Mouse (Mus musculus) hindbrain, embryonic 11.5 days (tissue): ENCODE measurements around the gene Olfr406. TPM values are rescaled to one million over a fixed set of nuclear protein-coding genes. Genes with fewer than 3 reads are reported as not detected.

ENCODE experiments used
- ATAC-seq: fragments of 200-750 bp; cut with Nextera tagmentation; 2 replicates; pipeline ENCODE4 v1.8.0; 2017; ENCODE audit warnings: mild to moderate bottlenecking, moderate TSS enrichment, moderate library complexity; ENCODE audit not compliant: low FRiP score
- DNase-seq: peaks from one replicate; pipeline ENCODE4 v3.0.0-alpha.2; 2015; ENCODE audit warnings: low spot score
- H3K27ac ChIP-seq: fragments of 300-500 bp; sonication (generic); 2 replicates; pipeline ENCODE4 v1.5.1; 2014; ENCODE audit warnings: mild to moderate bottlenecking, low read depth, low read length
- H3K27me3 ChIP-seq: fragments of 300-500 bp; sonication (generic); 2 replicates; pipeline ENCODE4 v1.6.1; 2014; ENCODE audit warnings: mild to moderate bottlenecking, low read length, moderate library complexity, mixed read lengths; ENCODE audit not compliant: control insufficient read depth, insufficient read depth
- H3K36me3 ChIP-seq: fragments of 300-500 bp; sonication (generic); 2 replicates; pipeline ENCODE4 v1.6.1; 2014; ENCODE audit warnings: mild to moderate bottlenecking, low read length, moderate library complexity, mixed read lengths; ENCODE audit not compliant: control insufficient read depth, insufficient read depth
- H3K4me1 ChIP-seq: fragments of 300-500 bp; sonication (generic); replicated peaks from 2 replicates; pipeline ENCODE4 v1.6.1; 2014; ENCODE audit warnings: low read length, mixed read lengths; ENCODE audit not compliant: control insufficient read depth, insufficient read depth
- H3K4me2 ChIP-seq: fragments of 300-500 bp; sonication (generic); replicated peaks from 2 replicates; pipeline ENCODE4 v1.6.1; 2014; ENCODE audit warnings: mild to moderate bottlenecking, low read depth, low read length
- H3K4me3 ChIP-seq: fragments of 300-500 bp; sonication (generic); 2 replicates; pipeline ENCODE4 v1.5.1; 2014; ENCODE audit warnings: low read depth, low read length
- H3K9ac ChIP-seq: fragments of 300-500 bp; sonication (generic); 2 replicates; pipeline ENCODE4 v1.6.1; 2014; ENCODE audit warnings: low read depth, low read length
- H3K9me3 ChIP-seq: fragments of 300-500 bp; sonication (generic); 2 replicates; pipeline ENCODE4 v1.6.1; 2016; ENCODE audit warnings: low read length; ENCODE audit not compliant: control insufficient read depth
- WGBS: fragments of 180-500 bp; shearing (Covaris S2); extraction: QIAGEN DNeasy Blood & Tissue Kit; methylation state at CpG from one replicate; pipeline ENCODE4 v1.1.7; 2014; 5-methylcytosine and 5-hydroxymethylcytosine counted together
- polyA plus RNA-seq: library from polyadenylated mRNA; unstranded; fragments of >200 nt; fragmentation: Nextera tagmentation; extraction: Ambion mirVana; gene quantifications from 2 replicates; pipeline ENCODE4 v1.2.1, GENCODE M21; 2014

Gene Olfr406
- not detected in 2 replicates for polyA plus RNA-seq

DNA sequence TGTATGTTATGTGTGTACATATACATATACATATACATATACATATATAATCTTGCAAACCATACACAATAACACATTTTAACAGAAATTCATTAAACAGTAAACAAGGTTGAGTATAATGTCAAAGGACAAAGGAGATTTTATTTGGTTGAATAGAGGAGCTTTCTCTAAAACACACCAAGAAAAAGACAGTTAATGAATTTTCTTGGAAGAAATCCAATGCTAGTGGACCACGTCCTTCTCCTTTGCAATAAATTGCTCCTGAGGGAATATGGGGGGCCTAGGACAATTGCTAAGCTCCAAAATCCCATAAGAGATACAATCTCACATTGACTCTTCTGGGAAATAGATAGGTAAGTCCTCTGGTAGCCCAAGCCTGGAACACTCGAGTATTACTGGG, at the start of gene Olfr406:
TSS of gene Olfr406 (plus strand) at position 301 of the 400 bp plus-strand sequence.
- DNase-seq (no peak), ATAC-seq (no peak)
- Histone ChIP-seq H3K4me1 (no peaks in the 10 kb centered on the region), H3K9me3 (no peaks in the 10 kb centered on the region), H3K4me2 (no peak within 1 kb of the TSS), H3K27me3 (no peaks in the 10 kb centered on the region), H3K4me3 (no peak within 1 kb of the TSS), H3K27ac (no peak within 1 kb of the TSS), H3K36me3 (no peaks in the 10 kb centered on the region), H3K9ac (no peak within 1 kb of the TSS)
- 70% methylated on average over 2 of the region's 2 CpGs for WGBS

DNA sequence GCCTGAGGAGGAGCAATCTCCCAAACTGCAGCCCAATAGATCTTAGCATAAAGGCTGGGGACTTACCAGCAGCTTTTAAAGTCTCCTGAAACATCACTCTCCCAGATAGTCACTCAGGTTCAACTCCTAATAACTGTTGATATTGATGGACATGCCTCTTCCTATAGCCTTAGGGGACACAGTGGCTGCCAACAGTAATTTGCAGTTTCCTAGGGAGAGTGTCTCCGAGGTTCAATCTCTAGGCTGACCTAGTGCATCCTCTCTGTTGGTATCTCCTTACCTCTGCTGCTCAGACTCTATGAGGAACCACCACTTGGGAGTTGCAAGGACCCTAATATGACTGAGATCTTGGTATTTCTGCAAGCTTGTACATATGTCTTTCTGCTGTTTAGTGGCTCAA, 48.3 kb upstream of the Olfr406 start, which contains the start of gene Olfr43:
TSS of gene Olfr43 (minus strand) at position 101 of the 400 bp plus-strand sequence.
- no peaks in the 10 kb centered on the region for H3K27me3 ChIP-seq
- H3K9me3 ChIP-seq: peaks cover 4% of the 10 kb centered on the region; the same call in 1 of the 2 replicates
- no peak for ATAC-seq
- H3K9ac ChIP-seq: no peak within 1 kb of the TSS
- DNase-seq: no peak
- H3K4me3 ChIP-seq: no peak within 1 kb of the TSS
- no peak within 1 kb of the TSS for H3K27ac ChIP-seq
- no peaks in the 10 kb centered on the region for H3K36me3 ChIP-seq
- 79% methylated on average over 1 of the region's 1 CpGs for WGBS
- H3K4me1 ChIP-seq: no peaks in the 10 kb centered on the region
- H3K4me2 ChIP-seq: no peak within 1 kb of the TSS

DNA sequence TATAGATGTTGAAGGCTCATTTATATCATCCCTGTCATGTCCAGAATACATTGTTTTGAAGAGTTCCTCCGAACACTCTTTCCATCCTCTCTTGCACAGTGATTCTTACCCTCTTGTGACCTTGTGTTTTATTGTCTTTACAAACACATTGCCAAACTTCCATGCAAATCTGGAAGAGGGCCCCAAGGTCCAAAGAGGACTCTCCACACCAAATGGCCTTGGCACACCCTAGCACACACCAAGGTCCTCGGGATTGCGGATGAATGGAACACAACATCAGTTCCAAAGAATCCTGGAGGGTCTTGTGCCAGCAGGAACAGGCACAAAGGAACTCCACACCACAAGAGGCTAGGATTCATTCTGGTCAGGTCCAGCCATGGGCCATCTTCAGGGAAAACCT, 18.4 kb upstream of the Olfr406 start:
- H3K27me3 ChIP-seq: no peaks in the 10 kb centered on the region
- H3K4me1 ChIP-seq: no peaks in the 10 kb centered on the region
- WGBS: 85% methylated on average over 3 of the region's 3 CpGs
- no peaks in the 10 kb centered on the region for H3K36me3 ChIP-seq
- H3K9ac ChIP-seq: no peak overlapping the region
- H3K27ac ChIP-seq: no peak overlapping the region
- no peak for DNase-seq
- H3K4me3 ChIP-seq: no peak overlapping the region
- ATAC-seq: no peak
- no peaks in the 10 kb centered on the region for H3K9me3 ChIP-seq
- H3K4me2 ChIP-seq: no peak overlapping the region

DNA sequence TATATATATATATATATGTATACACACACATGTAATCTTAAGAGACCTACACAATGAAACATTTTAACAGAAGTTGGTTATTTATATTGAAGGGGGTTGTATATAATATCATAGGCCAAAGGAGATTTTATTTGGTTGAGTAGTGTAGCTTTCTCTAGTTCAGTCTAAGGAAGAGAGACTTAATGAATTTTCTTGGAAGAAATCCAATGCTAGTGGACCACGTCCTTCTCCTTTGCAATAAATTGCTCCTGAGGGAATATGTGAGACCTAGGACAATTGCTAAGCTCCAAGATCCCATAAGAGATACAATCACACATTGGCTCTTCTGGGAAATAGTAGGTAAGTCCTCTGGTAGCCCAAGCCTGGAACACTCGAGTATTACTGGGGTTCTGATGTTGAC, 23.8 kb downstream of the Olfr406 start, which contains the start of gene Olfr59:
TSS of gene Olfr59 (plus strand) at position 301 of the 400 bp plus-strand sequence.
- Histone ChIP-seq H3K36me3 (no peaks in the 10 kb centered on the region), H3K4me2 (no peak within 1 kb of the TSS), H3K9me3 (no peaks in the 10 kb centered on the region), H3K9ac (no peak within 1 kb of the TSS), H3K4me3 (no peak within 1 kb of the TSS), H3K27ac (no peak within 1 kb of the TSS), H3K4me1 (no peaks in the 10 kb centered on the region), H3K27me3 (no peaks in the 10 kb centered on the region)
- no peak for ATAC-seq
- no peak for DNase-seq
- WGBS: 75% methylated on average over 2 of the region's 2 CpGs

DNA sequence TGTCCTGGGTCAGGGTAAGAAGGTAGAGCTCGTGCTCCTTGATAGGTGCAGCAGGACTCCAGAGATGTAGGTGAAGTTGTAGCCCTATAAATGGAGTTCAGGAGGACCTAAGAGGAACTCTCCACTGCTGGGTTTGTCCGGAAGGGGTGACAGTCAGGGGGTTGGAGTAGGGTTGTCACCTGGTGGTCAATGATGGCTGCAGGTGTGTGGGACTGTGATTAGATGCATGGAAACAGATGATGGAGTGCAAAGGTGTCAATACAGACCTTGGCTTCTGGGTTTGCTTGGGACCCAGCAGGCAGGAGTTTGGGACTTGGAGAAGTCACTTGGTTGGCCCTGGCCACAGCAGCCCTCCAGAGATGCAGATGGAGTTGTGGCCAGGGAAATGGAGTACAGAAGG, 27.6 kb downstream of the Olfr406 start:
- H3K4me1 ChIP-seq: no peaks in the 10 kb centered on the region
- H3K36me3 ChIP-seq: no peaks in the 10 kb centered on the region
- no peaks in the 10 kb centered on the region for H3K9me3 ChIP-seq
- no peak overlapping the region for H3K4me3 ChIP-seq
- ATAC-seq (no peak), DNase-seq (no peak)
- H3K9ac ChIP-seq: no peak overlapping the region
- H3K27me3 ChIP-seq: no peaks in the 10 kb centered on the region
- no peak overlapping the region for H3K27ac ChIP-seq
- WGBS: 79% methylated on average over 2 of the region's 2 CpGs
- H3K4me2 ChIP-seq: no peak overlapping the region

Other genes with a start within 250 kb of the Olfr406 start
- gene Olfr139, start 203.3 kb upstream of the Olfr406 start, polyA plus RNA-seq: not detected in 2 replicates
- not detected in 2 replicates for gene Olfr399, start 203.2 kb upstream of the Olfr406 start, polyA plus RNA-seq
- not detected in 2 replicates for gene Zfp616, start 189.9 kb upstream of the Olfr406 start, polyA plus RNA-seq
- not detected in 2 replicates for gene Olfr401, start 146.1 kb upstream of the Olfr406 start, polyA plus RNA-seq
- not detected in 2 replicates for gene Olfr402, start 106.3 kb upstream of the Olfr406 start, polyA plus RNA-seq
- gene Olfr403, start 73.6 kb upstream of the Olfr406 start, polyA plus RNA-seq: not detected in 2 replicates
- not detected in 2 replicates for gene Olfr43, start 48.4 kb upstream of the Olfr406 start, polyA plus RNA-seq
- gene Olfr59, start 23.9 kb downstream of the Olfr406 start, polyA plus RNA-seq: not detected in 2 replicates
- gene Olfr410, start 78.2 kb downstream of the Olfr406 start, polyA plus RNA-seq: not detected in 2 replicates
- gene Olfr411, start 92.8 kb downstream of the Olfr406 start, polyA plus RNA-seq: not detected in 2 replicates
- gene Olfr412, start 102.3 kb downstream of the Olfr406 start, polyA plus RNA-seq: not detected in 2 replicates